12 mouse cellular contexts compared by ENCODE assay signal in genomic region chr13:56226175-56226954, GRCm38 (mm10). TPM values are rescaled to one million over a fixed set of nuclear protein-coding genes. Genes with fewer than 3 reads are reported as not detected.
A peak's percentile ranks its signal among the peaks of the same experiment; 100 is the strongest.
DNase-seq lines count a peak whose midpoint lies in the region; ATAC-seq lines count a peak whose summit lies in the region.
"Had no signal": no experiment of that assay in that cellular context is flagged by ENCODE, and none has a peak within 500 bp of the region (broad histone marks: within the 10 kb centered on the region; RNA-seq: fewer than 3 reads in every experiment).

No protein-coding gene starts in this region.

- peak overlapping the region; percentile 23; the same call in 1 of the 2 replicates for H3K27ac ChIP-seq in neural tube, embryonic 13.5 days (replicated peaks)
- H3K27ac ChIP-seq in embryonic facial prominence, embryonic 14.5 days (replicated peaks; ENCODE audit: low read depth, low read length), result no peak overlapping the region
- H3K27ac ChIP-seq: heart, adult 2 months had no signal

- H3K4me3 ChIP-seq in neural tube, embryonic 13.5 days, result no peak overlapping the region
- H3K4me3 ChIP-seq in embryonic facial prominence, embryonic 14.5 days (ENCODE audit: low read depth, low read length), result no peak overlapping the region
- H3K4me3 ChIP-seq: heart, adult 2 months; megakaryocyte, embryonic 14.5 days had no signal

- peak; percentile 58; the same call in 1 of the 2 replicates for ATAC-seq in neural tube, embryonic 13.5 days (ENCODE audit: low read depth)
- ATAC-seq in embryonic facial prominence, embryonic 14.5 days (ENCODE audit: low read depth), result no peak
- ATAC-seq: Patski had no signal

- peaks cover 54% of the 10 kb centered on the region for H3K4me1 ChIP-seq in neural tube, embryonic 13.5 days (replicated peaks)
- H3K4me1 ChIP-seq in embryonic facial prominence, embryonic 14.5 days (ENCODE audit: control insufficient read depth, insufficient read depth, low read length), result peaks cover 27% of the 10 kb centered on the region

- H3K9me3 ChIP-seq in neural tube, embryonic 13.5 days, result no peaks in the 10 kb centered on the region
- H3K9me3 ChIP-seq in embryonic facial prominence, embryonic 14.5 days (ENCODE audit: control insufficient read depth, low read length), result no peaks in the 10 kb centered on the region

- DNase-seq in neural tube, embryonic 10.5 days (ENCODE audit: extremely low spot score, low spot score), result no peak
- peak; percentile 68 for DNase-seq in embryonic facial prominence, embryonic 14.5 days (ENCODE audit: low spot score)
- peak; percentile 46 to 62 for DNase-seq in layer of hippocampus, postnatal 36 days
- DNase-seq in right cerebral cortex, postnatal 4 days, result peak; percentile 58
- DNase-seq in heart, postnatal 10 days, result no peak
- DNase-seq in retina, postnatal 1 day, result no peak
- DNase-seq: heart, adult 2 months had no signal

- intact Hi-C loops in heart, postnatal 10 days (cut with DNase I), result no loop called here

- H3K4me2 ChIP-seq in neural tube, embryonic 13.5 days, result no peak overlapping the region
- no peak overlapping the region for H3K4me2 ChIP-seq in embryonic facial prominence, embryonic 14.5 days (ENCODE audit: low read depth, low read length)

- no peak overlapping the region for H3K9ac ChIP-seq in neural tube, embryonic 13.5 days
- H3K9ac ChIP-seq in embryonic facial prominence, embryonic 14.5 days (ENCODE audit: low read depth, low read length), result 0 out of 2 replicates have a peak overlapping the region, but pooled peaks have one; percentile 8

- H3K27me3 ChIP-seq in neural tube, embryonic 13.5 days, result peaks cover 96% of the 10 kb centered on the region
- peaks cover 58% of the 10 kb centered on the region for H3K27me3 ChIP-seq in embryonic facial prominence, embryonic 14.5 days (replicated peaks; ENCODE audit: control insufficient read depth, insufficient read depth, low read length)

- 15% methylated on average over 10 of the region's 10 CpGs for WGBS in neural tube, embryonic 13.5 days
- 17% methylated on average over 10 of the region's 10 CpGs for WGBS in embryonic facial prominence, embryonic 14.5 days

- no peaks in the 10 kb centered on the region for H3K36me3 ChIP-seq in neural tube, embryonic 13.5 days
- H3K36me3 ChIP-seq in embryonic facial prominence, embryonic 14.5 days (ENCODE audit: control insufficient read depth, insufficient read depth, low read length), result no peaks in the 10 kb centered on the region

RNA-seq across cellular contexts. Expression of gene Neurog1, which starts 25.6 kb away (rescaled TPM):
- polyA plus RNA-seq in neural tube, embryonic 13.5 days (2015; fragmentation: Nextera tagmentation; extraction: Ambion mirVana), result 4.5 and 5.6 TPM in 2 replicates
- 1.7 and 2.2 TPM in 2 replicates for polyA plus RNA-seq in embryonic facial prominence, embryonic 14.5 days (2014; fragmentation: Nextera tagmentation; extraction: Ambion mirVana)
- under 1 TPM; 0.23 to 0.27 TPM for total RNA-seq in layer of hippocampus, postnatal 36 days (2021)
- not detected for total RNA-seq in heart, postnatal 10 days (2021)
- total RNA-seq: heart, adult 2 months had no signal
- polyA plus RNA-seq: heart, adult 2 months; small intestine, adult 2 months; urinary bladder, adult 2 months had no signal

RNA-seq across cellular contexts. Expression of gene Tifab, which starts 47.7 kb away (rescaled TPM):
- polyA plus RNA-seq in neural tube, embryonic 13.5 days (2015; fragmentation: Nextera tagmentation; extraction: Ambion mirVana), result 1.5 and 1.6 TPM in 2 replicates
- 0.93 and 0.98 TPM in 2 replicates for polyA plus RNA-seq in embryonic facial prominence, embryonic 14.5 days (2014; fragmentation: Nextera tagmentation; extraction: Ambion mirVana)
- total RNA-seq in layer of hippocampus, postnatal 36 days (2021), result 1 to 10 TPM; 1.6 TPM
- total RNA-seq in heart, postnatal 10 days (2021), result 1 to 10 TPM in 1 of 2 experiments, under 1 TPM in 1; 0.69 to 1.2 TPM
- polyA plus RNA-seq: Patski had no signal

Comparison
In these comparisons a context has a peak if more than half of its experiments do, and no peak if none do; other contexts are left out.
1. DNase-seq: peak in embryonic facial prominence, embryonic 14.5 days (single experiment), layer of hippocampus, postnatal 36 days (2 of 2) and right cerebral cortex, postnatal 4 days (single experiment); none in neural tube, embryonic 10.5 days (single experiment), heart, postnatal 10 days (0 of 2) and retina, postnatal 1 day (single experiment).